Mouse (Mus musculus) subcutaneous adipose tissue, adult 2 months (tissue): Measurements from ENCODE around the gene Urb2. TPM values are rescaled to one million over a fixed set of nuclear protein-coding genes. Genes with fewer than 3 reads are reported as not detected.

Source experiments
- polyA plus RNA-seq: library from polyadenylated mRNA; depleted of rRNA; stranded (reverse); fragments of >200 nt; gene quantifications from 2 replicates; pipeline ENCODE4 v1.2.3, GENCODE M21; 2012; ENCODE audit warnings: low replicate concordance; rRNA removed

Urb2 gene
- 3.5 and 10.4 TPM in 2 replicates for polyA plus RNA-seq

DNA sequence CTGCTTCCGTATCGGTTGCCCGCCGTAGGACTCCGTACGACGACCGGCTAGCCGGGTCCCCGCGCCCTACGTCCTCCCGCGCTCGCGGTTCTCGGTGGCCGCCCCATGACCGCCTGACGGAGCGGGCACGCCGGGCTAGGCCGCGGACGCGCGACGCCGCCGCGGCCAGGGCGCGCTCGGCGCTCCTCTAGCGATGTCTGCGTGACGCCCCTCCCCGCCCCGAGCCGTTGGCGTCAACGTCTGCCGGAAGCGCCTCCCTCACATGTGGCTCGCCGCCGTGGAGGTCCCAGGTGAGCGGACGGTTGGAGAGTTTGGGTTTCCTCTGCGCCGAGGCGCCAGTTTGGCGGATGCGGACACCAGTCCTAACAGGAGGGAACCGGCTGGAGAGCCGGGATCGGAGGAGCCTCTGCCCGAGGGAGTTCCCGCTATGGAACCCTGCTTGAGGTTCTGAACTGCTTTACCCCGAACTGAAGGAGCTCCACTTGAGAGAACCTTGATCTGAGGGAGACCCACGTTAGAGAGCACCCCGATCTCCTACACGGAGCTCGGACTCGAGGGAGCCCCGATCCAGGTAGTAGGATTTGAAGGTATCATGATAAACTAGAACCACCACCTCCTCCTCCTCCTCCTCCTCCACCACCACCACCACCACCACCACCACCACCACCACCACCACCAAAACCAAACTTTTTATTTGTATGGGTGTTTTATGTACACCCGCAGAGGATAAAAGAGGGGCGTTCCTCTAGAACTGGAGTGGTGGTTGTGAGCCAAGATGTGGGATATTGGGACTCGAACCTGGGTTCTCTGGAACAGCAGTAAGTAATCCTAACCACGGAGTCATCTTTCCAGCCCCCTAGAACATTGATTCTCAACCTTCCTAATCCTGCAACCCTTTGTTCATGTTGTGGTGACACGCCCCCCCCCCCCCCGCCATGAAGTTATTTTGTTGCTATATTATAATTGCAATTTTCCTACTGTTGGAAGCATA, at the start of gene Urb2, which contains the start of gene Taf5l:
Urb2 (plus strand) TSS at position 272 of the 991 bp plus-strand sequence.
Taf5l (minus strand) TSS at position 161 of the 991 bp plus-strand sequence.

DNA sequence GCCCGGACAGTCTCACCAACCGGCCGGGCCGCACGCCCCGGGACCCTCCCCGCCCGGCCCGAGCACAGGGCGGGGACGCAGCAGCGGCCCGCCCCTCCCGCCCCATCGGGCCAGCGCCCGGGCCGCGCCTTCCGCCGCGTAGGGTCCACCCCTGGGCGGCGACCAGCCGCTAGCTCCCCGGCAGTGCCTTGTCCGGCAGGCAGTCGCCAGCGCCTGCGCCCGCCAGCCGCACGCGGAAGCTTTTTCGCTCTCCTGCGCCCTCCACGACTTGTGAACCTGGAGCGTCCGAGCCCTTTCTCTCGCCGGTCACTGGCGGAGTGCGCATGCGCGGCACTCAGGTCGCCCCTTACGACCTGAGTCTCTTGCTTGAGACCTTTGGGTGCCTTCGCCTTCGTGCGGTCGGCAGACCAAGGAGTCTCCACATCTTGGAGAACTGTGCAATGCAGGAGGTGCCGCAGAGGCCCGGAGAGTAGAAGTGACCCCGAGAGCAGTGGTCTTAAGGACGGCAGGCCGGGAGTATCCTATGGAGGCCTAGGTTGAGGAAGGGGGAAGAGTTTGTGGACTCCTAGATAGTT, 38.4 kb upstream of the Urb2 start, which contains the start of gene Abcb10:
Abcb10 (minus strand) TSS at position 297 of the 575 bp plus-strand sequence.

Other genes starting within 250 kb of the Urb2 start
- 19.8 and 23.7 TPM in 2 replicates for gene Rab4a, start 215.5 kb upstream of the Urb2 start, polyA plus RNA-seq
- gene Ccsap, start 161.3 kb upstream of the Urb2 start, polyA plus RNA-seq: 0.83 and 1.6 TPM in 2 replicates
- gene Acta1, start 126.8 kb upstream of the Urb2 start, polyA plus RNA-seq: 162 and 251 TPM in 2 replicates
- 12.1 and 23.6 TPM in 2 replicates for gene Nup133, start 72.2 kb upstream of the Urb2 start, polyA plus RNA-seq
- 12.1 and 16.5 TPM in 2 replicates for gene Abcb10, start 38.4 kb upstream of the Urb2 start, polyA plus RNA-seq
- gene Taf5l, start 111 bp upstream of the Urb2 start, polyA plus RNA-seq: 20.0 and 46.2 TPM in 2 replicates
- gene Galnt2, start 209.9 kb downstream of the Urb2 start, polyA plus RNA-seq: 23.6 and 33.6 TPM in 2 replicates